Mouse (Mus musculus): ENCODE results near the gene Adamts16. TPM values are rescaled to one million over a fixed set of nuclear protein-coding genes. Genes with fewer than 3 reads are reported as not detected.

Adamts16 gene
- 2.6 and 3.8 TPM in 2 replicates for polyA plus RNA-seq (2012; rRNA removed)

DNA sequence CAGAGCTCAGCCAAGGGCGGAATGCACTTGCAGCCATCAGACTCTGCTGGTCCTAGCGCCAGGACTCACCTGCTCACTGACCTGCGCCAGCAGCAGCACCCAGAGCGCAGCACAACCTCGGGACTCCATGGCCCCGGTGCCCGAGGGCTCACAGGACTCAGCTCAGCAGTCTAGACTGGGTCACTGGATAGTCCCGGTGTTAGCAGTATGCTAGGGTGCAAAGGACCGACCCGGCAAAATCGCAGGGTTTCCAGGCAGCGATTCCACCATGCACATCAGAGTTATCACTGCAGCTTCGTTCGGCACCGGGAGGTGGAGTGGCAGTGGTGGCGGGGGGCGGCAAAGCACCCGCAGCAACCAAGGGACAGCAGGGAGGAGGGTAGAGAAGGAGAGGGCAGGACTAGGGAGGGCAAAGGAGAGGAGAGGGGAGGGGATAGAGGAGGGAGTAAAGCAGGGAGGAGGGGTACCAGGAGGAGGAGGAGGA lies at the start of gene Adamts16:
Adamts16 (minus strand) TSS at position 391 of the 484 bp plus-strand sequence.

Other genes with a start within 250 kb of the Adamts16 start
- gene Ice1, start 204.2 kb downstream of the Adamts16 start, polyA plus RNA-seq (2012; rRNA removed): 123 and 137 TPM in 2 replicates

Measured in central nervous system, embryonic 14 days (tissue).